Mouse (Mus musculus): ENCODE measurements around the gene Olfr59.

- TF ChIP-seq CTCF (IDR thresholded peaks at IDR 0.05) (no peak), EP300 (IDR thresholded peaks at IDR 0.05; ENCODE audit: insufficient read depth, low read depth, low read length) (no peak)
Observed at GRCm38 (mm10) chr11:74337931-74338330, 54.4 kb downstream of the Olfr59 start, which contains the start of gene Olfr410.
